Mouse (Mus musculus): Measurements from ENCODE around the gene Tuba3b. TPM values are rescaled to one million over a fixed set of nuclear protein-coding genes. Genes with fewer than 3 reads are reported as not detected.
A peak's percentile ranks its signal among the peaks of the same experiment; 100 is the strongest.

Tuba3b gene
- polyA plus RNA-seq, 1 experiment from 2014 or later: not detected

DNA sequence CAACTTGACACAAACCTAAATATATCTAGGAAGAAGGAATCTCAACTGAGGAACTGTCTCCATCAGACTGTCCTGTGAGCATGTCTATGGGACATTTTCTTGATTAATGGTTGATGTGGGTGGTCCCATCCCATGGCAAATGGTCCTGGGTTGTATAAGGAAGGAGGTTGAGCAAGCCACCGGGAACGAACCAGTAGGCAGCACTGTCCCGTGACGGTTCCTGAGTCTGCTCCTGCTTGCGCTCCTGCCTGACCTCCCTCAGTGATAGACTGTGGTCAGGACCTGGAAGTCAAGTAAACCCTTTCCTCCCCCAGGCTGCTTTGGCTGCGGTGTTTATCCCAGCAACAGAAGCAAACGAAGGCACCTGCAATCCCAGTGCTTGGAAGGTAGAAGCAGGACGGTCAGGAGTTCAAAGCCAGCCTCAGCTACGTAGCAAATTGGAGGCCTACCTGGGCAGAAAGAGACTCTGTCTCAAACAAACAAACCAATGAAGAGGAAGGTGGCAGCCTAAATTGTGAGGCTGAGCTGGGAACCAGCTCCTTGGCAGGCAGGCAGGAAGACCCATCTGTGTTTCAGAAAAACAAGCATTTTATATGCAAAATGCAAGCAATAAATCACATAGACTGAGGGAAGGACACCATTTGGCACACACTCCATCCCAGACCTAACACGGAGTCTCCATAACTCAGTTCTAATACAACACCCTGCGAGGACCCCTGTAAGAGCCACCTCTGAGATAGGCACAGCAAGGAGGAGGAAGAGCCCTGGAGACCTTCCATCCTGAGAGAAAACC is 24.9 kb upstream of the Tuba3b start:
- ATAC-seq (replicated peaks): peak; percentile 59
- 84% methylated on average over 11 of the region's 11 CpGs for WGBS

DNA sequence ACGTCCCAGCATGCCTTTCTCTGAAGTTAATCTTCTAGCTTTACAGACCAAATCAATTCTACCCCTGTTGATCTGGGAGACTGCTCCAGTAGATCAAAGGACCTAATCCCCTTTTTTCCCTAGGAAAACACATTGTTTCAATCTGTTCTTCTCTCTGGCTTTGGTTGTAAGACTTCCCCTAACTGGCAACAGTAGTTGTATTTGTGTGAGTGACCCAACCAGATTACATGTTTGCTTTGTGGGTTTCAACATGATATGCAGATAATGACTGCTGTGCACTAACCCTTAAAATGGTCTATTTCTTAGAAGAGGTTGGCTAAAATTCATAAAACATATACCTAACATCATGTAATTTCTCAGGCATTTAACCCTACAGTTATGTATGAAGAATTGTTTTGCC is 24.0 kb upstream of the Tuba3b start:
- no peak for ATAC-seq (replicated peaks)
- H3K4me3 ChIP-seq: no peak overlapping the region
- WGBS: 44% methylated on average over 1 of the region's 1 CpGs

More for the DNA sequence above, 24.9 kb upstream of the Tuba3b start:
- no peaks in the 10 kb centered on the region for H3K36me3 ChIP-seq
- peaks cover 20% of the 10 kb centered on the region for H3K4me1 ChIP-seq
- no peaks in the 10 kb centered on the region for H3K9me3 ChIP-seq
- H3K27me3 ChIP-seq: no peaks in the 10 kb centered on the region
- H3K9ac ChIP-seq (replicated peaks): no peak overlapping the region
- no peak overlapping the region for H3K4me3 ChIP-seq
- no peak overlapping the region for H3K4me2 ChIP-seq (replicated peaks)
- peak overlapping the region; percentile 21; the same call in 1 of the 2 replicates for H3K27ac ChIP-seq (replicated peaks)

DNA sequence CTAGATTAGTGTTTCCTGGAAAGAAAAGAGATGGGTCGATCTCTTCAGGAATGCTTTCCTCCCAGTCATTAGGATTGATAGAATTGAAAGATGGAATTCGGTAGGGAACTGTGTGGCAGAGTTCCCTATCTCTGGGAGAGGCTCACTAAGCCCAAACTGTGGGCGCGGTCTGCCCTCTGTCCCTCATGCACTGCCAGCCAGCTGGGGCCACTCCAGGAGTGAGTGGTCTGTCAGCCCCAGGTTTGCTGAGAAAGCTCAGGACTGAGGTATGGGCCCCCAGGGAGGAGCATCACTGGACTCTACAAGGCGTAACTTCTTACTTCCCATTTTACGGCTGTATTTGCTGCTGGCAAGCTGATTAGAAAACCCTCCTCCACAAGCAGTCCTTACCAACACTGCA is 23.5 kb upstream of the Tuba3b start:
- H3K4me3 ChIP-seq: no peak overlapping the region
- no peak for ATAC-seq (replicated peaks)
- H3K9ac ChIP-seq (replicated peaks): no peak overlapping the region
- WGBS: 75% methylated on average over 6 of the region's 6 CpGs
- H3K27ac ChIP-seq (replicated peaks): peak overlapping the region; percentile 62
- no peak overlapping the region for H3K4me2 ChIP-seq (replicated peaks)
- no peaks in the 10 kb centered on the region for H3K9me3 ChIP-seq
- H3K4me1 ChIP-seq: peaks cover 18% of the 10 kb centered on the region
- no peaks in the 10 kb centered on the region for H3K36me3 ChIP-seq
- no peaks in the 10 kb centered on the region for H3K27me3 ChIP-seq

More for the DNA sequence above, 24.0 kb upstream of the Tuba3b start:
- H3K27me3 ChIP-seq: no peaks in the 10 kb centered on the region
- no peak overlapping the region for H3K9ac ChIP-seq (replicated peaks)
- H3K36me3 ChIP-seq: no peaks in the 10 kb centered on the region
- no peak overlapping the region for H3K27ac ChIP-seq (replicated peaks)
- H3K4me1 ChIP-seq: peaks cover 18% of the 10 kb centered on the region
- H3K4me2 ChIP-seq (replicated peaks): no peak overlapping the region
- no peaks in the 10 kb centered on the region for H3K9me3 ChIP-seq

DNA sequence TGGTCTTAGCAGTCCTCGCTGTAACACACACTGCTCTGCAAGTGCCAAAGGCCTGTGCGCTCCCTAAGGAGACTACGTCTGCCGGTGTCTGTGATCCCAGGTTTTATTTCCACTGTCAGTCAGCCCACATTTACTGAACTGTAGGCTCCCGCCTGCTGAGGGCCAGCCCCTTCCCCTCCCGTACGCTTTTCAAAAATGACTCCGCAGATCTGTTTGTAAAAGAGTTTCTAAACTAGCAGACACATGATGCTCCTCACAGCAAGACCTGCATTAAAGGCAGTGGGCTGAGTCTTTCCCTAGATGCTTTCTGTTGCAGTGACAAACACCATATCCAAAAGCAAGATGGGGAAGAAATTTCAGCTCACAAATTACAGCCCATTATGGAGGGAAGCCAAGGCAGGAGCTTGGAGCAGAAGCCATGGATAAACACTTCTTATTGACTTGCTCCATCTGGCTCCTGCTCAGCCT is 23.0 kb upstream of the Tuba3b start:
- Histone ChIP-seq H3K9ac (replicated peaks) (no peak overlapping the region), H3K4me1 (peaks cover 18% of the 10 kb centered on the region), H3K27ac (replicated peaks) (peak overlapping the region; percentile 62), H3K4me3 (no peak overlapping the region), H3K36me3 (no peaks in the 10 kb centered on the region), H3K27me3 (no peaks in the 10 kb centered on the region), H3K9me3 (no peaks in the 10 kb centered on the region), H3K4me2 (replicated peaks) (no peak overlapping the region)
- WGBS: 44% methylated on average over 8 of the region's 8 CpGs
- peak; percentile 47; the same call in 1 of the 2 replicates for ATAC-seq (replicated peaks)

DNA sequence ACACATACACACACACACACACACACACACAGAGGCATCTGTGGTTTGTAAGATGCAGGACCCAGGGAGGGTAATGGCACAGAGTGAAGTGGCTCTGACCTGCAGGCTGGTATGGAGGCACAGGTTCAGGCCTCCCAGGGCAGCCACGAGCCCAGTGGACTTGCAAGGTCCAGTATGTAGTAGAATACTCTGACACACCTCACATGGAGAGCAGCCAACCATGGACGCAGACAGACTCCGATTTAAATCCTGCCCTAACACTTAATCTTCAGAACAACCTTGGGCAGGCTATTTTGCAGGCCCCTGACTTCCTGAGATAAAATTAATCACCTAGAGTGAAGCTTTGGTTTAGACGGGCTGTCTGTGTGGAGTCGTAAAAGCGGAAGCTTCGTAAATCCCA is 21.6 kb upstream of the Tuba3b start:
- Histone ChIP-seq H3K27ac (replicated peaks) (no peak overlapping the region), H3K4me3 (no peak overlapping the region)
- WGBS: 79% methylated on average over 7 of the region's 7 CpGs

DNA sequence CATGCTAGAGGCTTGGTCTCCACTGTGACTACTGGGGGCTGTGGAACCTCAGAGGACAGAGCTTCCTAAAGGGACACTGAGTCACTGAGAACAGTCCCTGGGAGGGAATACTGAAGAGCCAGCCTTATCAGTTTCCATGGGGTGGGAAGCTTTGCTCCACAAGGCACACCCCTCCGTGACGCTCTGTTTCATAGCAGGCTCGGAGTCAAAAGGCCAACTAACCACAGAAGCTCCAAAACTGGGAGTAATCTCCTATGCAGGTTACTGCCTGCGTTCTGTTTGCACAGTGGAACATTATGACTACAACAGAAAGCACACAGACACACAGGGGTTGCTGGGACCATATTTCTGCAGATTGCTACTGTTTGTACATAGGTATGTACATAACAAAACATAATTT is 19.7 kb upstream of the Tuba3b start:
- H3K4me3 ChIP-seq: no peak overlapping the region
- H3K36me3 ChIP-seq: no peaks in the 10 kb centered on the region
- H3K9ac ChIP-seq (replicated peaks): no peak overlapping the region
- 87% methylated on average over 4 of the region's 4 CpGs for WGBS
- peaks cover 31% of the 10 kb centered on the region for H3K4me1 ChIP-seq
- H3K9me3 ChIP-seq: no peaks in the 10 kb centered on the region
- no peak overlapping the region for H3K27ac ChIP-seq (replicated peaks)
- no peaks in the 10 kb centered on the region for H3K27me3 ChIP-seq
- no peak overlapping the region for H3K4me2 ChIP-seq (replicated peaks)
- ATAC-seq (replicated peaks): no peak

More for the DNA sequence above, 21.6 kb upstream of the Tuba3b start:
- H3K9me3 ChIP-seq: no peaks in the 10 kb centered on the region
- peaks cover 26% of the 10 kb centered on the region for H3K4me1 ChIP-seq
- no peaks in the 10 kb centered on the region for H3K27me3 ChIP-seq
- H3K4me2 ChIP-seq (replicated peaks): no peak overlapping the region
- no peak overlapping the region for H3K9ac ChIP-seq (replicated peaks)
- no peak for ATAC-seq (replicated peaks)
- no peaks in the 10 kb centered on the region for H3K36me3 ChIP-seq

DNA sequence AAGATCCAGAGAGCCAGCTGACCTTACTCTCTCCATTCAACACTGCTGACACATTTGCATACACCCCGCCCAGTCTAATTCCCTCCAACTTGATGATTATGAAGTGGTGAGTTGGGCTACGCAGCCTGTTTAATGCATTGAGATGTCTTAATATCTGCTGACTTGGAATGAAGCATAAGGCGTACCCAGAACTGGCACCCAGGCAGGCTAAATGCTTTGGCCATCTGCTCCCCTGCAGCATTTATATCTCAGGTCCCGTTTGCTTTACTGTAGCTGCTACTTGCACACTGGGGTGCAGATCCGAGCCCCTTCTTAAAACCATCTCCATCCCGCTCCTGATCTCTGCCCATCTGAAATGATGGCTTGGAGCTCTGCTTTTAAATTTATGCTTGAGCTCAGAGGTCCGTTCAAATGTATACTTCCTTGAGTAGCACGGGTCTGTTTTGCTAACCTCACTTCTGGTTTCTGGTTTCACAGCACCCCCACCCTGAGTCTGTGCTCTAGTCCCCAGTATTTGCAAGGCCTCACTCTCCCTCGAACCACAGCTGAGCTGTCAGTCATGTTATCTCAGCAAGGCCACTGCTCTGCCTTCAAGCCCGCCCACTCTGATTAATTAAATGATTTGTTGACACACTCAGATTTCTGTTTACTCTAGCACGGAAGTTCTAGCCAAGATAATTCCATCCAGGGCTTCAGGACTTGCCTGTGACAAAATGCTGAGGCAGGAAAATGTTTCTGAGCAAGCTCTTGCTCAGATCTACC is 16.6 kb upstream of the Tuba3b start:
- no peak overlapping the region for H3K4me3 ChIP-seq
- H3K36me3 ChIP-seq: no peaks in the 10 kb centered on the region
- H3K9ac ChIP-seq (replicated peaks): no peak overlapping the region
- WGBS: 54% methylated on average over 11 of the region's 11 CpGs
- no peaks in the 10 kb centered on the region for H3K27me3 ChIP-seq
- H3K4me2 ChIP-seq (replicated peaks): no peak overlapping the region
- peaks cover 13% of the 10 kb centered on the region for H3K4me1 ChIP-seq
- H3K27ac ChIP-seq (replicated peaks): peak overlapping the region; percentile 35
- no peaks in the 10 kb centered on the region for H3K9me3 ChIP-seq
- ATAC-seq (replicated peaks): peak; percentile 69

DNA sequence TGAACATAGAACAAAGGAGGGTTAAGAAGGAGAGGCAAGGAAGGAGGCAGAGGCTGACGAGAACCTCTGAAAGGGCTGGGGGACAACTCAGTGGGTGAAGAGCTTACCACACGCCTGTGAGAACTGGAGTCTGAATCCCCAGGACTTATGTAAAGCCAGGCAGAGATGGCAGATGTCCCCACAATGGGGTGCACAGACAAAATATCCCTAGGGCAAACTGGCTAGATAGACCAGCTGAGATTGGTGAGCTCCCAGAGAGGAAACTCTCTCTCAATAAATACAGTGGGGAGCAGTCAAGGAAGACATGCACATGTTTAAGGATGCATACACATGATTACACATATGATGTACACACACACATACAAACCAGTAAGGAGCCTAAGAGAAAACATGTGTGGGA is 11.4 kb upstream of the Tuba3b start:
- Histone ChIP-seq H3K9me3 (no peaks in the 10 kb centered on the region), H3K27me3 (no peaks in the 10 kb centered on the region), H3K4me3 (no peak overlapping the region), H3K4me2 (replicated peaks) (no peak overlapping the region), H3K27ac (replicated peaks) (peak overlapping the region; percentile 29; the same call in 1 of the 2 replicates), H3K9ac (replicated peaks) (no peak overlapping the region), H3K36me3 (no peaks in the 10 kb centered on the region), H3K4me1 (peaks cover 6% of the 10 kb centered on the region)
- ATAC-seq (replicated peaks): no peak
- WGBS: 9% methylated on average over 2 of the region's 2 CpGs

DNA sequence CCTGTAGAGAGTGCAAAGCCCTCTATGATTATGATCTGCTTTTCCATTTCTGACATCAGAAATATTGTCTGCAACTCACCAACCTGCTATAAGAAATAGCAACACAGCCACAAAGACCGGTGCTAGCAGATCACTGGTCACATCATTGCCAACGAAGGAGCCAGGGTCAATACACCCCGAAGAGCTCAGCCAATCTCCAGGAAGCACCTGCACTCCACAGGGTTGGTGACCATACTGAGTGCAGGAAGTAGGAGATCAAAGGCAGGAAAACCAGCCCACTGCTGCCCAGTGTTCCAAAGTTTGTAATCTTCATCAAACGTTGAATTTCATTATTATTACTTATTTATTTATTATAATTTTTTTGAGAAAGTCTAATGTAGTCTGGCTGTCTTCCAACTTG is 10.9 kb upstream of the Tuba3b start:
- 84% methylated on average over 4 of the region's 4 CpGs for WGBS
- H3K27ac ChIP-seq (replicated peaks): peak overlapping the region; percentile 29; the same call in 1 of the 2 replicates

DNA sequence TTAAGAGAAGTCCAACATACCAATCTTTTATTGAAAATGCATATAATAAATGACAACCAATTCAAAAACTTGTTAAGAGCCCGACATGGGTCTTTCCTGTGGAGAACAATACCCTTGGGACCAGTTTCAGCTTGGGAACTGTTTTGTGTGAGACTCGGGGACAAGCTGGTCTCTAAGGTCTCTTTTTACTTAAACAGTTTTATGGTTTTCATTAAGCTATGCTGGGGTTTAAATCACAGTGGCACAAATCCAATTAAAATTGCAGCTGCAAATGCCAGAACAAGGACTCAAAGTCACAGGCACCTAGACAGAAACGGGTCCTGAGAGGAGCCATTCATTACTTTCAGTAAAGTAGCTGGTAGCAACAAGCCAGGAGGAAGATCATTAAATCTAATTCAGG is 10.4 kb upstream of the Tuba3b start:
- WGBS: 34% methylated on average over 3 of the region's 3 CpGs
- H3K9me3 ChIP-seq: no peaks in the 10 kb centered on the region
- no peaks in the 10 kb centered on the region for H3K27me3 ChIP-seq
- H3K4me2 ChIP-seq (replicated peaks): no peak overlapping the region
- H3K4me1 ChIP-seq: 0 out of 2 replicates have a peak, but pooled peaks cover 2% of the 10 kb centered on the region
- ATAC-seq (replicated peaks): no peak
- H3K27ac ChIP-seq (replicated peaks): no peak overlapping the region
- H3K36me3 ChIP-seq: no peaks in the 10 kb centered on the region
- no peak overlapping the region for H3K4me3 ChIP-seq
- no peak overlapping the region for H3K9ac ChIP-seq (replicated peaks)

More for the DNA sequence above, 10.9 kb upstream of the Tuba3b start:
- H3K4me3 ChIP-seq: no peak overlapping the region
- 0 out of 2 replicates have a peak, but pooled peaks cover 2% of the 10 kb centered on the region for H3K4me1 ChIP-seq
- no peak for ATAC-seq (replicated peaks)
- no peaks in the 10 kb centered on the region for H3K9me3 ChIP-seq
- H3K9ac ChIP-seq (replicated peaks): no peak overlapping the region
- no peaks in the 10 kb centered on the region for H3K36me3 ChIP-seq
- no peaks in the 10 kb centered on the region for H3K27me3 ChIP-seq
- H3K4me2 ChIP-seq (replicated peaks): no peak overlapping the region

DNA sequence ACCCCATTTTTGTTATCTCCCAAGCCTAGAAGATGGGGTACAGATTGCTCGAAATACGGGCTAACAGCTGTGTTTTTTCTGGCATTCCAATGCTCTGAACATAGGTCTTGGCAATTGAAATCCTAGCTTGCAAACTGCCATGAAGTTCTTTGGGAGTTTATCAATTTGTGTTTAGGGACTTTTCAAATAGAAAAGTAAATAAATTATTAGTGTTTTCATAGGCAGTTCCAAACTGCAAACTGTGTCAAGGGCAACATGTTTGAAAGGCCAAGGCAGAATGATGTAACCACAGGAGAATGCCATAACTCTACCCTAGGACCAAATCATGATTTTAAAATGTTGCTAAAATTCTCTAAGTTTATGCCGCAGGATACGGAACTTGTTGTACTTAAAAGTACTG is 7.8 kb upstream of the Tuba3b start:
- no peak for ATAC-seq (replicated peaks)
- Histone ChIP-seq H3K36me3 (no peaks in the 10 kb centered on the region), H3K9ac (replicated peaks) (no peak overlapping the region), H3K27me3 (no peaks in the 10 kb centered on the region), H3K4me1 (0 out of 2 replicates have a peak, but pooled peaks cover 2% of the 10 kb centered on the region), H3K4me2 (replicated peaks) (no peak overlapping the region), H3K27ac (replicated peaks) (no peak overlapping the region), H3K9me3 (no peaks in the 10 kb centered on the region), H3K4me3 (no peak overlapping the region)
- WGBS: 90% methylated on average over 4 of the region's 4 CpGs

DNA sequence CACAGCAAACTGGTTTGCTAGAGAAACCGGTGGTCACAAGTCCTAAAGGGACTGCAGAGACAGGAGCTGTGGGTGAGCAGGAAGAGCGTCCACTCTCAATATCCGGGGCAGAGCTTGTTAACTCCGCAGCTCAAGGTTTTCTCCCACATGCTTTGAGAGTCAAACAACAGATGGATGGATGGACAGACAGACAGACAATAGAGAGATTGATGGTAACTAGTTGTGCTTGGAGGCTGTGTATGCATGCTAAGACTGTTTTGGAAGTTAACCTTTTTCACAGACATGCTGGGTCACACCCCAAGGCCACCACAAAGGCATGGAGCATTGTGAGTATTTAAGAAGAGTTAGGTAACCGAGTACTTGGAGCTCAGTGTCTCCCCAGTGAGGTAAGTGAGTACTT is 6.9 kb upstream of the Tuba3b start:
- ATAC-seq (replicated peaks): no peak
- no peaks in the 10 kb centered on the region for H3K36me3 ChIP-seq

More for the DNA sequence above, 6.9 kb upstream of the Tuba3b start:
- H3K27ac ChIP-seq (replicated peaks): no peak overlapping the region
- H3K9ac ChIP-seq (replicated peaks): no peak overlapping the region
- no peak overlapping the region for H3K4me2 ChIP-seq (replicated peaks)
- no peaks in the 10 kb centered on the region for H3K27me3 ChIP-seq
- no peak overlapping the region for H3K4me3 ChIP-seq
- WGBS: 88% methylated on average over 5 of the region's 5 CpGs
- 0 out of 2 replicates have a peak, but pooled peaks cover 2% of the 10 kb centered on the region for H3K4me1 ChIP-seq
- H3K9me3 ChIP-seq: no peaks in the 10 kb centered on the region
